9 mouse cellular contexts compared by ENCODE assay signal in the genomic region with DNA sequence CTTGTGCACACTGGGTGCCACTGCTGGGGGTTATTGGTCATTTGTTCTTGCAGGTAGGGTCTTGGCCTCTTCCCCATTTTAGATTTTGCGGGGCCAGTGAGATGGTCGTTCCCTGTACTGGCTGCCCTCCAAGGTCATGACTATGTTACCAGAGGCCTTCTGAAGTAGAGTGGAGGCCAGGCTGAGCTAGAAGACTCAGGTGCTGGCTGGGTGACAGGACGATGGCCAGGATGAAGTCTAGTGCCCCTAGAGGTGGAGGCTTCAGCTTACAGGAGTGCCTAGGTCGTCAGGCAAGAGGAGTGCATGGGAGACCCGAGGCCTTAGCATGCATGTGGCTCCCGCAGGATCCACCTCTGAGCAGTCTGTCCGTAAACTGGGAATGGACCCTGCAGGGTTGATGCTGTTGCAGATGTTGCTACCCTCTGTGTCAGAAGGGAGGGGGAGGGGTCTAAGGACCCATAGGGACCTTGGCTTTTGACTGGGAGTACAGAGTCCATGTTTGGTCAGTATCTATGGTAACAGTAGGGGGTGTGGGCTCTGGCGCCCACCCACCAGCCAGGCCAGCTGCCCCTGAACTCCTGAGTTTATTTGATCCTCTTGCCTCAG. TPM values are rescaled to one million over a fixed set of nuclear protein-coding genes. Genes with fewer than 3 reads are reported as not detected.
DNase-seq lines count a peak whose midpoint lies in the region; ATAC-seq and TF ChIP-seq lines count a peak whose summit lies in the region.
"Had no signal": no experiment of that assay in that cellular context is flagged by ENCODE, and none has a peak within 500 bp of the region (broad histone marks: within the 10 kb centered on the region; RNA-seq: fewer than 3 reads in every experiment).

No protein-coding gene starts in this region.

- H3K4me1 ChIP-seq in midbrain, postnatal 0 days (ENCODE audit: insufficient read depth, low read length), result peaks cover 12% of the 10 kb centered on the region; the same call in 1 of the 2 replicates
- H3K4me1 ChIP-seq in midbrain, embryonic 10.5 days, result peaks cover 48% of the 10 kb centered on the region
- peaks cover 18% of the 10 kb centered on the region for H3K4me1 ChIP-seq in embryonic facial prominence, embryonic 12.5 days
- H3K4me1 ChIP-seq in heart, embryonic 10.5 days, result peaks cover 69% of the 10 kb centered on the region

- no peaks in the 10 kb centered on the region for H3K27me3 ChIP-seq in midbrain, postnatal 0 days (ENCODE audit: insufficient read depth, low read length)
- H3K27me3 ChIP-seq in midbrain, embryonic 10.5 days (ENCODE audit: low read depth, poor library complexity, severe bottlenecking), result no peaks in the 10 kb centered on the region
- H3K27me3 ChIP-seq in embryonic facial prominence, embryonic 12.5 days, result no peaks in the 10 kb centered on the region
- no peaks in the 10 kb centered on the region for H3K27me3 ChIP-seq in heart, embryonic 10.5 days (ENCODE audit: insufficient read depth, poor library complexity, severe bottlenecking)

- H3K4me3 ChIP-seq in midbrain, postnatal 0 days (ENCODE audit: low read depth, low read length), result no peak overlapping the region
- no peak overlapping the region for H3K4me3 ChIP-seq in midbrain, embryonic 10.5 days
- H3K4me3 ChIP-seq in embryonic facial prominence, embryonic 12.5 days, result no peak overlapping the region
- H3K4me3 ChIP-seq in heart, embryonic 10.5 days, result no peak overlapping the region

- H3K27ac ChIP-seq in midbrain, postnatal 0 days (ENCODE audit: low read depth, low read length), result no peak overlapping the region
- H3K27ac ChIP-seq in midbrain, embryonic 10.5 days (replicated peaks), result no peak overlapping the region
- no peak overlapping the region for H3K27ac ChIP-seq in embryonic facial prominence, embryonic 12.5 days
- no peak overlapping the region for H3K27ac ChIP-seq in heart, embryonic 10.5 days

- no peak overlapping the region for H3K9ac ChIP-seq in midbrain, postnatal 0 days (replicated peaks; ENCODE audit: low read length, poor library complexity, severe bottlenecking)
- H3K9ac ChIP-seq in embryonic facial prominence, embryonic 12.5 days, result no peak overlapping the region

- H3K36me3 ChIP-seq in midbrain, postnatal 0 days (ENCODE audit: insufficient read depth, low read length), result peaks cover 4% of the 10 kb centered on the region; the same call in 1 of the 2 replicates
- H3K36me3 ChIP-seq in midbrain, embryonic 10.5 days, result peaks cover 75% of the 10 kb centered on the region
- peaks cover 28% of the 10 kb centered on the region for H3K36me3 ChIP-seq in embryonic facial prominence, embryonic 12.5 days
- peaks cover 34% of the 10 kb centered on the region for H3K36me3 ChIP-seq in heart, embryonic 10.5 days

- no peak overlapping the region for H3K4me2 ChIP-seq in midbrain, postnatal 0 days (ENCODE audit: low read depth, low read length, poor library complexity, severe bottlenecking)
- no peak overlapping the region for H3K4me2 ChIP-seq in embryonic facial prominence, embryonic 12.5 days (replicated peaks)

- peak; percentile 77 for DNase-seq in adrenal gland, postnatal 14 days
- no peak for DNase-seq in adrenal gland, postnatal 4 days (ENCODE audit: low spot score in 2 of 2)
- DNase-seq in midbrain, postnatal 0 days (ENCODE audit: low spot score), result no peak
- no peak for DNase-seq in midbrain, embryonic 10.5 days (ENCODE audit: low spot score)
- DNase-seq in retina, embryonic 14.5 days (ENCODE audit: low spot score), result peak; percentile 35
- no peak for DNase-seq in gastrocnemius, adult 8-10 months (ENCODE audit: low spot score in 2 of 2)
- no peak for DNase-seq in heart, embryonic 10.5 days (ENCODE audit: low spot score)

- 86% methylated on average over 8 of the region's 8 CpGs for WGBS in midbrain, postnatal 0 days
- WGBS in midbrain, embryonic 10.5 days, result 89% methylated on average over 8 of the region's 8 CpGs
- 83% methylated on average over 8 of the region's 8 CpGs for whole genome bisulfite sequencing in embryonic facial prominence, embryonic 12.5 days
- WGBS in heart, embryonic 10.5 days, result 81% methylated on average over 8 of the region's 8 CpGs

- no peak for ATAC-seq in midbrain, postnatal 0 days (ENCODE audit: low FRiP score)
- peak; percentile 7; the same call in 1 of the 2 replicates for ATAC-seq in embryonic facial prominence, embryonic 12.5 days (ENCODE audit: insufficient number of reproducible peaks, insufficient read depth, low FRiP score, low TSS enrichment)

- H3K9me3 ChIP-seq in midbrain, postnatal 0 days (ENCODE audit: low read length), result no peaks in the 10 kb centered on the region
- H3K9me3 ChIP-seq in midbrain, embryonic 10.5 days (replicated peaks), result 0 out of 2 replicates have a peak, but pooled peaks cover 8% of the 10 kb centered on the region
- H3K9me3 ChIP-seq in embryonic facial prominence, embryonic 12.5 days, result no peaks in the 10 kb centered on the region
- no peaks in the 10 kb centered on the region for H3K9me3 ChIP-seq in heart, embryonic 10.5 days

- TF ChIP-seq CTCF in midbrain, postnatal 0 days (IDR thresholded peaks at IDR 0.05), result peak; percentile 50

RNA-seq across cellular contexts. Expression of a gene that starts 5.9 kb away (rescaled TPM):
- 83.7 and 94.0 TPM in 2 replicates for total RNA-seq in adrenal gland, postnatal 14 days (2021)
- total RNA-seq in adrenal gland, postnatal 4 days (2021), result 100 to 1,000 TPM; 129 to 138 TPM
- 48.3 and 55.2 TPM in 2 replicates for total RNA-seq in midbrain, postnatal 0 days (2014; rRNA removed)
- polyA plus RNA-seq in midbrain, postnatal 0 days (2015; fragmentation: Nextera tagmentation; extraction: Ambion mirVana), result 15.3 and 16.8 TPM in 2 replicates
- 18.3 and 20.5 TPM in 2 replicates for polyA plus RNA-seq in midbrain, embryonic 10.5 days (2016; fragmentation: Nextera tagmentation; extraction: Ambion mirVana)
- polyA plus RNA-seq in embryonic facial prominence, embryonic 12.5 days (2016; fragmentation: Nextera tagmentation; extraction: Ambion mirVana), result 18.5 and 20.4 TPM in 2 replicates
- 10 to 100 TPM; 38.7 to 43.3 (median 41.8) TPM for total RNA-seq in gastrocnemius, adult 8-10 months (2022)
- 12.0 and 17.5 TPM in 2 replicates for polyA plus RNA-seq in heart, embryonic 10.5 days (2016; fragmentation: Nextera tagmentation; extraction: Ambion mirVana)

RNA-seq across cellular contexts. Expression of a gene that starts 29.6 kb away (rescaled TPM):
- total RNA-seq in adrenal gland, postnatal 14 days (2021), result 0.37 and 0.49 TPM in 2 replicates
- total RNA-seq in adrenal gland, postnatal 4 days (2021), result under 1 TPM; 0.73 TPM
- 0.85 and 2.2 TPM in 2 replicates for total RNA-seq in midbrain, postnatal 0 days (2014; rRNA removed)
- 0.15 TPM in 1 of 2 replicates, not detected in the other for polyA plus RNA-seq in midbrain, postnatal 0 days (2015; fragmentation: Nextera tagmentation; extraction: Ambion mirVana)
- polyA plus RNA-seq in midbrain, embryonic 10.5 days (2016; fragmentation: Nextera tagmentation; extraction: Ambion mirVana), result not detected in 2 replicates
- polyA plus RNA-seq in embryonic facial prominence, embryonic 12.5 days (2016; fragmentation: Nextera tagmentation; extraction: Ambion mirVana), result 0.13 TPM in 1 of 2 replicates, not detected in the other
- total RNA-seq in gastrocnemius, adult 8-10 months (2022), result not detected
- not detected in 2 replicates for polyA plus RNA-seq in heart, embryonic 10.5 days (2016; fragmentation: Nextera tagmentation; extraction: Ambion mirVana)
- polyA plus RNA-seq: embryonic facial prominence, embryonic 14.5 days had no signal

RNA-seq across cellular contexts. Expression of a gene that starts 36.1 kb away (rescaled TPM):
- total RNA-seq in adrenal gland, postnatal 14 days (2021), result 152 and 174 TPM in 2 replicates
- total RNA-seq in adrenal gland, postnatal 4 days (2021), result 100 to 1,000 TPM; 109 to 110 TPM
- 147 and 185 TPM in 2 replicates for total RNA-seq in midbrain, postnatal 0 days (2014; rRNA removed)
- polyA plus RNA-seq in midbrain, postnatal 0 days (2015; fragmentation: Nextera tagmentation; extraction: Ambion mirVana), result 317 and 336 TPM in 2 replicates
- 278 and 293 TPM in 2 replicates for polyA plus RNA-seq in midbrain, embryonic 10.5 days (2016; fragmentation: Nextera tagmentation; extraction: Ambion mirVana)
- 78.8 and 88.4 TPM in 2 replicates for polyA plus RNA-seq in embryonic facial prominence, embryonic 12.5 days (2016; fragmentation: Nextera tagmentation; extraction: Ambion mirVana)
- 10 to 100 TPM; 22.0 to 27.4 (median 24.3) TPM for total RNA-seq in gastrocnemius, adult 8-10 months (2022)
- polyA plus RNA-seq in heart, embryonic 10.5 days (2016; fragmentation: Nextera tagmentation; extraction: Ambion mirVana), result 956 and 1,505 TPM in 2 replicates

RNA-seq across cellular contexts. Expression of a gene that starts 42.2 kb away (rescaled TPM):
- 79.4 and 132 TPM in 2 replicates for total RNA-seq in adrenal gland, postnatal 14 days (2021)
- 100 to 1,000 TPM; 129 to 134 TPM for total RNA-seq in adrenal gland, postnatal 4 days (2021)
- 2.5 and 3.9 TPM in 2 replicates for total RNA-seq in midbrain, postnatal 0 days (2014; rRNA removed)
- 25.0 and 26.0 TPM in 2 replicates for polyA plus RNA-seq in midbrain, postnatal 0 days (2015; fragmentation: Nextera tagmentation; extraction: Ambion mirVana)
- 80.0 and 96.6 TPM in 2 replicates for polyA plus RNA-seq in midbrain, embryonic 10.5 days (2016; fragmentation: Nextera tagmentation; extraction: Ambion mirVana)
- polyA plus RNA-seq in embryonic facial prominence, embryonic 12.5 days (2016; fragmentation: Nextera tagmentation; extraction: Ambion mirVana), result 102 and 107 TPM in 2 replicates
- 10 to 100 TPM; 53.0 to 78.6 (median 58.5) TPM for total RNA-seq in gastrocnemius, adult 8-10 months (2022)
- 511 and 613 TPM in 2 replicates for polyA plus RNA-seq in heart, embryonic 10.5 days (2016; fragmentation: Nextera tagmentation; extraction: Ambion mirVana)

RNA-seq across cellular contexts. Expression of a gene that starts 52.3 kb away (rescaled TPM):
- total RNA-seq in adrenal gland, postnatal 14 days (2021), result 3.1 and 3.7 TPM in 2 replicates
- total RNA-seq in adrenal gland, postnatal 4 days (2021), result 10 to 100 TPM in 1 of 2 experiments, 1 to 10 TPM in 1; 7.1 to 10.3 TPM
- 4.3 and 17.0 TPM in 2 replicates for total RNA-seq in midbrain, postnatal 0 days (2014; rRNA removed)
- 8.8 and 8.9 TPM in 2 replicates for polyA plus RNA-seq in midbrain, postnatal 0 days (2015; fragmentation: Nextera tagmentation; extraction: Ambion mirVana)
- polyA plus RNA-seq in midbrain, embryonic 10.5 days (2016; fragmentation: Nextera tagmentation; extraction: Ambion mirVana), result 58.0 and 61.3 TPM in 2 replicates
- 47.2 and 49.7 TPM in 2 replicates for polyA plus RNA-seq in embryonic facial prominence, embryonic 12.5 days (2016; fragmentation: Nextera tagmentation; extraction: Ambion mirVana)
- total RNA-seq in gastrocnemius, adult 8-10 months (2022), result under 1 TPM in 1 of 4 experiments, not detected in 3; 0.22 TPM
- 32.7 and 33.5 TPM in 2 replicates for polyA plus RNA-seq in heart, embryonic 10.5 days (2016; fragmentation: Nextera tagmentation; extraction: Ambion mirVana)

Comparison
In these comparisons a context has a peak if more than half of its experiments do, and no peak if none do; other contexts are left out.
1. DNase-seq: peak in adrenal gland, postnatal 14 days (single experiment) and retina, embryonic 14.5 days (single experiment); none in adrenal gland, postnatal 4 days (0 of 2), midbrain, postnatal 0 days (single experiment), midbrain, embryonic 10.5 days (single experiment), gastrocnemius, adult 8-10 months (0 of 2) and heart, embryonic 10.5 days (single experiment).